Mouse (Mus musculus) G1E (cell line): Measurements from ENCODE around the gene Arntl2. TPM values are rescaled to one million over a fixed set of nuclear protein-coding genes. Genes with fewer than 3 reads are reported as not detected.

Experiments used
- ATAC-seq: 2 replicates; pipeline ENCODE4 v1.8.0; 2016; ENCODE audit warnings: mild to moderate bottlenecking; ENCODE audit not compliant: insufficient number of reproducible peaks, poor library complexity, low FRiP score, severe bottlenecking; ENCODE audit errors: extremely low read depth
- DNase-seq: peaks from one replicate; pipeline ENCODE4 v3.0.0; 2012; ENCODE audit warnings: low spot score
- H3K27me3 ChIP-seq: 2 replicates; pipeline ENCODE4 v1.6.1; 2012; ENCODE audit warnings: mild to moderate bottlenecking, low read length, inconsistent platforms; ENCODE audit not compliant: insufficient read depth
- H3K36me3 ChIP-seq: replicated peaks from 2 replicates; pipeline ENCODE3; 2012; ENCODE audit warnings: mild to moderate bottlenecking, inconsistent platforms
- H3K4me1 ChIP-seq: 2 replicates; pipeline ENCODE4 v1.6.1; 2012; ENCODE audit warnings: low read depth, low read length, inconsistent platforms, mixed read lengths; ENCODE audit not compliant: insufficient read depth
- H3K4me3 ChIP-seq: 2 replicates; pipeline ENCODE4 v1.5.1; 2012; ENCODE audit warnings: low read depth, mild to moderate bottlenecking, inconsistent platforms, low read length, moderate library complexity, mixed read lengths
- H3K9me3 ChIP-seq: replicated peaks from 2 replicates; pipeline ENCODE4 v1.6.1; 2012; ENCODE audit warnings: inconsistent platforms
- CTCF ChIP-seq: IDR thresholded peaks from 2 replicates; pipeline ENCODE4 v1.5.1; 2012; ENCODE audit warnings: low read depth, low read length, inconsistent platforms, mixed read lengths
- GATA1 ChIP-seq: IDR thresholded peaks from 2 replicates; pipeline ENCODE4 v1.6.1; 2012; ENCODE audit warnings: borderline replicate concordance, low read length, inconsistent platforms, mixed read lengths
- GATA2 ChIP-seq: IDR thresholded peaks from 2 replicates; pipeline ENCODE4 v1.6.1; 2012; ENCODE audit warnings: low read depth, low read length, inconsistent platforms, borderline replicate concordance
- POLR2AphosphoS5 ChIP-seq: IDR thresholded peaks from 2 replicates; pipeline ENCODE4 v1.6.1; 2012; ENCODE audit warnings: low read depth, low read length, inconsistent platforms; ENCODE audit not compliant: insufficient replicate concordance
- TAL1 ChIP-seq: conservative IDR thresholded peaks from 2 replicates; pipeline ENCODE4 v1.6.1; 2012; ENCODE audit warnings: low read depth, low read length, inconsistent platforms, mixed read lengths
- polyA plus RNA-seq: library from polyadenylated mRNA; stranded (reverse); fragments of >175 nt; gene quantifications from 2 replicates; pipeline ENCODE4 v1.2.3, GENCODE M21; 2012
- total RNA-seq, 2 experiments: library from RNA; stranded (forward) in 1 of 2; stranded (reverse) in 1 of 2; fragments of 200-1000 nt in 1 of 2; fragments of >200 nt in 1 of 2; fragmentation: Nextera tagmentation in 1 of 2; gene quantifications; 2 replicates each; pipeline ENCODE4 v1.2.3; 2014 to 2017

The Arntl2 gene
- total and polyA plus RNA-seq, 3 experiments = not detected

DNA sequence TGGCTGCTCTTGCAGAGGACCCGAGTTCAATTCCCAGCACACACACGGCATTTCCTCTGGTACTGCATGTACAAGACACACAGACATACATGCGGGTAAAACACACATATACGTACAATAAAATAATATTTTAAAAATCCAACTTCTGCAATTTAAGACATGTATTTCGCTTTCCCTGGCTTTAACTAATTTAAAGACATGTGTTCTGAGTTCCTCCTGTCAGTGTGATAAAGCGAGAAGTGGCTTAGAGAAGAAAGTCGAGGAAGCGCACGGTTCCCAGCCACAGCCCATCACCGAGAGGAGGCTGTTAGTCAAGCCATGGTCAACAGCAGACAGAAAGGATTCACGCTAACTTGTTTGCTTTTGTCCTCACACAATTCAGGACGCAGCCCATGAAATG lies 35.5 kb downstream of the Arntl2 start:
- no peak overlapping the region for H3K4me3 ChIP-seq
- no peaks in the 10 kb centered on the region for H3K9me3 ChIP-seq
- DNase-seq (no peak), ATAC-seq (no peak)
- peaks cover 9% of the 10 kb centered on the region; the same call in 1 of the 2 replicates for H3K27me3 ChIP-seq
- no peak for TF ChIP-seq GATA2
- TF ChIP-seq TAL1 = no peak
- TF ChIP-seq CTCF = no peak
- no peak for TF ChIP-seq POLR2AphosphoS5
- no peak for TF ChIP-seq GATA1
- 0 out of 2 replicates have a peak, but pooled peaks cover 2% of the 10 kb centered on the region for H3K4me1 ChIP-seq
- no peaks in the 10 kb centered on the region for H3K36me3 ChIP-seq

DNA sequence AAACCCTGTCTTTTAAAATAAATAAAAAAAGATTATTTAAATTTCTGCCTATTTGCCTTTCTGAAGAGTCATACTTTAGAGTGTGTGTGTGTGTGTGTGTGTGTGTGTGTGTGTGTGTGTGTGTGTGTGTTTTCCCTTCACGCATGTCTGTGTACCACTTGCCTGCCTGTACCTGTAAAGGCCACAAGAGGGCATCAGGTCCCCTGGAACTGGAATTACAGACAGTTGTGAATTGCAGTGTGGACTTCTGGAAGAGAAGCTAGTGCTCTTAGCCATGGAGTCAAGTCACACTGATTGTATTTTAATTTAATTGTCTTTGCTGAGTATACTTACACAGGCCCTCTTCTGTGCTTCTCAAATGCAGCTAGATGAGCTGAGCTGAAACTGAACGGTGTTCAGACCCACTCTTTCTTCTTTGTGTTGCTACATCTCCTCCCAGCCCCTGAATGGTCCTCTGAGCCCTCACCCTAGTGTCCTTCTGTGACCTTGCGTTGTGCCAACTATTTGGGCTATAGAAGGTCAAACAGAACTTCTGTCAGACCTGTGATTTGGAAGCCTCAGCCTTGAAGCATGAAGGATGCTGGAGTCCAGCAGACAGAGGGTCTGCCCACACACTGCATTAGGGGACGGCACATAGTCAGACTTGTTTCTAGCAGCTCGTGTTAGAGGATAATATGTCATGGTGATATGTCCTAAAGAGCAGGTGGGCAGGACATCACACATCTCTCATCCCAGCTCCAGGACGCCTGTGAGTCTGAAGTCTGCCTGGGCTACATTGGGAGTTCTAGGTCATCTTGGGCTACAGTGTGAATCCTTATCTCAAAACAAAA lies 37.8 kb downstream of the Arntl2 start:
- H3K4me3 ChIP-seq = no peak overlapping the region
- no peaks in the 10 kb centered on the region for H3K9me3 ChIP-seq
- peaks cover 5% of the 10 kb centered on the region; the same call in 1 of the 2 replicates for H3K27me3 ChIP-seq
- no peak for ATAC-seq
- DNase-seq = no peak
- no peak for TF ChIP-seq GATA1
- TF ChIP-seq GATA2 = no peak
- no peak for TF ChIP-seq TAL1
- TF ChIP-seq CTCF = peak; percentile 32; the same call in 1 of the 2 replicates
- no peak for TF ChIP-seq POLR2AphosphoS5
- H3K4me1 ChIP-seq = 0 out of 2 replicates have a peak, but pooled peaks cover 2% of the 10 kb centered on the region
- H3K36me3 ChIP-seq = no peaks in the 10 kb centered on the region

- peaks cover 5% of the 10 kb centered on the region; the same call in 1 of the 2 replicates for H3K27me3 ChIP-seq
- DNase-seq (no peak), ATAC-seq (no peak)
- no peak for TF ChIP-seq GATA2
- TF ChIP-seq CTCF = no peak
- TF ChIP-seq POLR2AphosphoS5 = no peak
- TF ChIP-seq TAL1 = no peak
- no peak for TF ChIP-seq GATA1
- H3K9me3 ChIP-seq = no peaks in the 10 kb centered on the region
- H3K4me1 ChIP-seq = 0 out of 2 replicates have a peak, but pooled peaks cover 2% of the 10 kb centered on the region
- no peak overlapping the region for H3K4me3 ChIP-seq
- H3K36me3 ChIP-seq = no peaks in the 10 kb centered on the region
These were observed 38.5 kb downstream of the Arntl2 start for GRCm38 (mm10) chr6:146834342-146834741.

GRCm38 (mm10) chr6:146835784-146836183 lies 39.9 kb downstream of the Arntl2 start:
- Histone ChIP-seq H3K4me1 (0 out of 2 replicates have a peak, but pooled peaks cover 2% of the 10 kb centered on the region), H3K36me3 (no peaks in the 10 kb centered on the region), H3K9me3 (no peaks in the 10 kb centered on the region), H3K4me3 (no peak overlapping the region), H3K27me3 (peaks cover 5% of the 10 kb centered on the region; the same call in 1 of the 2 replicates)
- TF ChIP-seq GATA1 = no peak
- no peak for TF ChIP-seq TAL1
- no peak for TF ChIP-seq GATA2
- no peak for TF ChIP-seq CTCF
- no peak for TF ChIP-seq POLR2AphosphoS5
- ATAC-seq (no peak), DNase-seq (no peak)

- H3K36me3 ChIP-seq = no peaks in the 10 kb centered on the region
- H3K27me3 ChIP-seq = peaks cover 5% of the 10 kb centered on the region; the same call in 1 of the 2 replicates
- H3K4me3 ChIP-seq = no peak overlapping the region
- H3K9me3 ChIP-seq = no peaks in the 10 kb centered on the region
- TF ChIP-seq GATA1 = no peak
- TF ChIP-seq POLR2AphosphoS5 = no peak
- TF ChIP-seq GATA2 = no peak
- TF ChIP-seq CTCF = no peak
- no peak for TF ChIP-seq TAL1
- DNase-seq = no peak
- H3K4me1 ChIP-seq = 0 out of 2 replicates have a peak, but pooled peaks cover 2% of the 10 kb centered on the region
- no peak for ATAC-seq
These were observed 41.5 kb downstream of the Arntl2 start for GRCm38 (mm10) chr6:146837316-146837715.

DNA sequence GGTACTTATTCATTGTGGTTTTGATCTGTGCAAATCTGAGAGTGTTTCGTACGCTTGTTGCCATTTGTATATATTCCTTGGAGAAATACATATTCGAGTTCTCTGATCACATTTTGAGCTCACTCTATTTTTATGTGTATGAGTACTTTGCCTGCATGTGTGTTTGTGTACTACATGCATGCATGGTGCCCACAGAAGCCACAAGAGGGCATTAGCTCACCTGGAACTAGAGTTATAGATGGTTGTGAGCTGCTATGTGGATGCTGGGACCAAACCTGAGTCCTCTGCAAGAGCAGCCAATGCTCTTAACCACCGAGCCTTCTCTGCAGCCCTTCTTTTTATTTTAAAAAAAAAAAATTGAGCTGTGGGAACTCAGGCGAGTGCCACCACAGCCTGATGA lies 42.5 kb downstream of the Arntl2 start:
- Histone ChIP-seq H3K36me3 (no peaks in the 10 kb centered on the region), H3K9me3 (no peaks in the 10 kb centered on the region), H3K27me3 (peaks cover 10% of the 10 kb centered on the region), H3K4me3 (no peak overlapping the region), H3K4me1 (0 out of 2 replicates have a peak, but pooled peaks cover 2% of the 10 kb centered on the region)
- TF ChIP-seq GATA1 = no peak
- TF ChIP-seq TAL1 = no peak
- no peak for TF ChIP-seq CTCF
- TF ChIP-seq GATA2 = no peak
- TF ChIP-seq POLR2AphosphoS5 = no peak
- no peak for ATAC-seq
- DNase-seq = no peak
